Mouse (Mus musculus) gastrocnemius, postnatal 14 days (tissue): ENCODE results near the gene Slc26a3. TPM values are rescaled to one million over a fixed set of nuclear protein-coding genes. Genes with fewer than 3 reads are reported as not detected.
"Not testable (repeated sequence)": the region's sequence is repeated elsewhere in the genome, so short reads cannot be mapped to it uniquely, and the experiment has no call there.

Source experiments
- DNase-seq: peaks from one replicate; pipeline ENCODE4 v3.0.0; 2021; ENCODE audit warnings: mixed read lengths
- intact Hi-C: fragments of 180-260 bp; cut with DNase I; formaldehyde crosslinking; loops from one replicate; pipeline ENCODE4 v1.15.1; 2025; ENCODE audit warnings: low total_unique reads
- total RNA-seq, 2 experiments: library from RNA; stranded (reverse); gene quantifications; 2 replicates each; pipeline ENCODE4 v1.2.3; 2021

Slc26a3 gene
- total RNA-seq, 2 experiments from 2014 or later, result not detected

DNA sequence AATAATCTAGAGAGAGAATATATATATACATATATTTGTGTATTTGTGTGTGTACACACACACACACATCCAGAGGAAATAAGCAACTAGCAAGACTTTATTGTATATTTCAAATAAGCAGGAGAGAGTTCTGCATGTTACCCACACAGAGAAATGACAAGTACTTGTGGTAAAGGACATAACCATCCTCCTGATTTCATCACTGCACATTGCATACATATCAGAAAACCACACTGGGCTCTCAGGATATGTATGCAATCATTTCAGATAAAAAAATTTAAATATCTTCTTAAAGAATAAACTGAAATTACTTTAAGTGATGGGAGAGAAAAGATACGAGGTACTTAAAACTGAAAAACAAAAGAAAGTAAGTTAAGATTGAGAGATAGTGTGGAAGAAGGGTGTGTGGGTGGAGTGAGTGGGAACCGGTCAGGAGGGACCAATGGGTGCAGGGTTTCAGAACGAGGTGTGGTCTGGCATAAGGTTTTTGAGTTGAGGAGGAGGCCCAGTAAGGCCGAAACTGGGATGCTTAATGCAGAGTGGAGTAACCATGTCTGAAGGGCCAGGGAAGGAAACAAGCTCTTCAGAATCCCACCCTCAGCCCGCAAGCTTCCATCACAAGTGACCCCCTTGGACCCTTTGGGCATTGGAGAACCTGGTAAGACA lies 14.0 kb downstream of the Slc26a3 start:
- intact Hi-C loops, result no loop called here
- DNase-seq, result no peak

DNA sequence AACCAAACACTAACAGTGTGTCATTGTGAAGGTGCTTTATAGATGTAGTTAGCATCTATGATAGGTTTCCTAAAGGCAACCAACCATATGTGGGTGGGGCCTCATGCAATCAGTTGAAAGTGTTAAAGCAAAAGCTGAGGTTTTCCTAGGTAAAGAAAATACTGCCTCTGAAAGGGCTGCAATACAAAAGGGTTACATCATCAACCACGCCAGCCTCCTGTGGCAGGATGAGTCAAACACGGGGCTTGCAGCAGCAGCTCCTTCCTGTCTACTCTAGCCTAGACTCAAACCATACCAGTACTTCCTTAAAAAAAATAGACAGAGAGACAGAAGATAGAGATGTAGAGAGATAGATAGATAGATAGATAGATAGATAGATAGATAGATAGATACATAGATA lies 25.3 kb downstream of the Slc26a3 start:
- intact Hi-C loops, result no loop called here
- DNase-seq, result no peak

DNA sequence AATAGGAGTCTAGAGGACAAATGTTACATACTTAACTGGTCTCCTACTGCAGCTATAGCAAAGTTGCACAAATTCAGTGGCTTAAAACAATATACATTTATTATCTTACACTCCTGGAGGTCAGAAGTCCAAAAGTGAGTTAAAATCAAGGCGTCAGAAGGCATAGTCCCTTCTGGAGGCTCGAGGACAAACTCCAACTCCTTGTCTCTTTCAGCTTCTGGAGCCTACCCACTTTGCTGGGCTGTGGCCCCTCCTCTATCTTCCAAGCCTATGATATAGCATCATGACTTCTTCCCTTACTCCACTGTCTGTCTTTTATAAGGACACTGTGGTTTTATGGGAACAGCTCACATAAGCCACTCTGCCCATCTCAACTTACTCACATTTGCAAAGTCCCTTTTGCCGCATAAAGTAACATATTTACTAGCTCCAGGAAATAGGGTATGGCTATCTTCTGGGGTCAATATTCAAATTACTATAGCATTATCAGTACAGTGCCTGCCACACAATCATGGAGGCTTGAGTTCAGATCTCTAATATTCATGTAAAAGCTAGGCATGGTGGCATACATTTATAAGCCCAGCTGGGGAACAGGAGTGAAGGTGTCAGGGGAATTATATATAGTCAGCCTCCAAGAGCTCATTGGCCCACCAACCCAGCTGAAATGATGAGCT lies 31.4 kb downstream of the Slc26a3 start:
- DNase-seq, result no peak
- intact Hi-C loops, result no loop called here

DNA sequence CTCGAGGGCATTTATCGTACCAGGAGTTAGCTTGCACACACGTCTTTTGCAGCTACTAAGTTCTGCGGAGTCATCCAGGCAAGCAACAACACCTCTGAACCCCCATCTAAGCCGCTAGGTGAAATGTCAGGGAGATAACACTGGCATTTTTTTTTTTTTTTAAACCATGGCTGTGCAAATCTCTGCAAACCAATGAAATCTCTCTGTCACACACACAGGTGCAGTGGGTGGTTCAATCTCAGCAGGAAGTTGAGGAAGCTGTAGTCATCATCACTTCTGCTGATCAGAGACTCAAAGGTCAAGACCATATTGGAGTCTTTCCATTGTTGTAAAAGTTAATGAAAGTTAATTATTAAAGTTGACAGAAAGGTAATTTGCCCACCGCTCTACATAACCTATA lies 47.1 kb downstream of the Slc26a3 start:
- DNase-seq, result no peak

GRCm38 (mm10) chr12:31439612-31440011 lies 48.9 kb downstream of the Slc26a3 start:
- DNase-seq, result no peak
- intact Hi-C loops, result no loop called here

More for the DNA sequence above, 47.1 kb downstream of the Slc26a3 start:
- intact Hi-C loops, result no loop called here

DNA sequence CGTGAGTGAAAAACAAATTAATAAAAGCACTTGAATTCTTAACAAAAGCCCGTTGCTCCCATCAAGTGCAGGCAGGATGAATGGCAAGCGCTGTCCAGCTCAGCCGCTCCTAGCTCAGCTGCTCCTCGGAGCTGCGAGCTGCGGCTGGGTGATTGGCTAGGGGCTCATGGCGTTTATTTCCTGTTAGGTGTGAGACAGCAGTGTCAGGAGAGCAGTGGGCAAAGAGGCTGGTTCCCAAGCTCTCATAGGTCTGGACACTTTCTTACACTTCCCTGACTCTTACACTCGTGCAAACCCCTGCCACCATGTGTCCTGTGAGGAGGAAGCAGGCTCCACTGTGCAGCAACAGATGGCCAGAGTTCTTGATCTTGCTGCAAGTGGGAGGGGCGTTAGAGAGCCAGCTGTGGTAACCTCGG lies 53.5 kb downstream of the Slc26a3 start:
- intact Hi-C loops, result no loop called here
- peak; percentile 7 for DNase-seq

- intact Hi-C loops, result no loop called here
These were observed 54.2 kb downstream of the Slc26a3 start for GRCm38 (mm10) chr12:31444827-31445226.

GRCm38 (mm10) chr12:31449341-31449740 lies 58.7 kb downstream of the Slc26a3 start:
- no peak for DNase-seq
- intact Hi-C loops, result no loop called here

More at GRCm38 (mm10) chr12:31444827-31445226, 54.2 kb downstream of the Slc26a3 start:
- no peak for DNase-seq

GRCm38 (mm10) chr12:31456271-31456670 lies 65.6 kb downstream of the Slc26a3 start:
- DNase-seq, result no peak
- intact Hi-C loops, result no loop called here

DNA sequence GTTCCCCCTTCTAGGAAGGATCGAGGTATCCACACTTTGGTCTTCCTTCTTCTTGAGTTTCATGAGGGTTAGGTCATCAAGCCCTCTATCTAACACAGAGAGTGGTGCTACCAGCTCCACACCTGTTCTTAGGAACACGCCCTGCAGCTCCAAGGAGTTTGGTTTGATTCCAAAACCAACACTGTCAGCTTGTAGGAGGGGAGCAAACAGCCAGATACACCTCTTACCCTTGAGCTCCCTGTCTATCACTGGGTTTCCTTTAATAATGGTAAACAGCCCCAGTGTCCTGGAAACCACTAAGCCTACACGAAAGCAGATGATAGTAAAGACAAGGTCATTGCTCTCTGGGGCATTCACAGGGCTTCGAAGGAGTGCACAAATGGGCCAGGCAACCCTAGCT lies 67.8 kb downstream of the Slc26a3 start:
- DNase-seq, result no peak
- intact Hi-C loops, result no loop called here

DNA sequence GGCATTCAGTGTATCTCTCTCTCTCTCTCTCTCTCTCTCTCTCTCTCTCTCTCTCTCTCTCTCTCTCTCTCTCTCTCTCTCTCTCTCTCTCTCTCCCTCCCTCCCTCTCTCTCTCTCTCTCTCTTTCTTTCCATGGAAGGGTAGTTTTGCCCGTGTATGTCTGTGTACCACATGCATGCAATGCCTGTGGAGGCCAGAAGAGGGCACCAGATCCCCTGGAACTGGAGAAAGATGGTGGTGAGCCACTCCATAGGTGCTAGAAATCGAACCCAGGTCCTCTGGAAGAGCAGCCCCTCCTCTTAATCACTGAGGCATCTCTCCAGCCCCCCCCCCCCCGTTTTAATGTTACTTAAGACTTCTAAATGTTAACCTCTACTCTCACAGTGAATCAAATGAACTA lies 69.6 kb downstream of the Slc26a3 start:
- intact Hi-C loops, DNase-seq: not testable (repeated sequence)

GRCm38 (mm10) chr12:31461371-31461770 lies 70.7 kb downstream of the Slc26a3 start:
- intact Hi-C loops, result no loop called here

GRCm38 (mm10) chr12:31462615-31463014 lies 71.9 kb downstream of the Slc26a3 start:
- no peak for DNase-seq
- intact Hi-C loops, result no loop called here

More at GRCm38 (mm10) chr12:31461371-31461770, 70.7 kb downstream of the Slc26a3 start:
- no peak for DNase-seq

DNA sequence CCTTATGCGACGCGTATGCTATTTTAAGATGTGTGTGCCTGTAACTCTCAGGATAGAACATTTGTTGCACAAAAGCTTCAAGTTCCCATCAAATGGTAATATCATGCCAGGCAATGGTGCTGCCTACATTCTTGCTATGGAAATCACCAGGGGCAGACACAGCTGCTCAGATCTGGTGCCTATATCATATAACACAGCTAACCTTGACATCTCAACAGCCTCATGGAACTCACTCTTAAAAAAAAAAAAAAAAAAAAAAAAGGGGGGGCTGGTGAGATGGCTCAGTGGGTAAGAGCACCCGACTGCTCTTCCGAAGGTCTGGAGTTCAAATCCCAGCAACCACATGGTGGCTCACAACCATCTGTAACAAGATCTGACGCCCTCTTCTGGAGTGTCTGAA lies 87.5 kb downstream of the Slc26a3 start:
- intact Hi-C loops, DNase-seq: not testable (repeated sequence)

- peak; percentile 35 for DNase-seq
- intact Hi-C loops, result no loop called here
These were observed 95.8 kb downstream of the Slc26a3 start for GRCm38 (mm10) chr12:31486431-31486830.

DNA sequence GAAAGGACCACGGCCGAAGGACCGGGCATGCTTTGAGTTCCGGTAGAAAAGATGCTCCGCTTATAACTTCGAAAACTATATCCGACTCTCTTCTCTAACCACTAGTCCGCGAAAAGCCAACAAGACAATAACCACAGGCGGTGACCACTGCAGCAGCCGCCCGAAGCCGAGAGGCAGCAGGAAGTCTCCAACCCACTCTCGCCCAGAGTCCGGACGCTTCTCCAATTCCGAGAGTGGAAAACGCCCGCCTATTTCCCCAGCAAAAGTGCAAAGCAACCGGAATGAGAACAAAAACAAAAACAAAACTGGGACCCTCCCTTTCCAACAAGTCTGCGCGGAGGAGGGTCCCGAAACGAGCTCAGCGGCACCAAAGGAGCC lies 108.3 kb downstream of the Slc26a3 start:
- DNase-seq, result no peak
- intact Hi-C loops, result no loop called here

DNA sequence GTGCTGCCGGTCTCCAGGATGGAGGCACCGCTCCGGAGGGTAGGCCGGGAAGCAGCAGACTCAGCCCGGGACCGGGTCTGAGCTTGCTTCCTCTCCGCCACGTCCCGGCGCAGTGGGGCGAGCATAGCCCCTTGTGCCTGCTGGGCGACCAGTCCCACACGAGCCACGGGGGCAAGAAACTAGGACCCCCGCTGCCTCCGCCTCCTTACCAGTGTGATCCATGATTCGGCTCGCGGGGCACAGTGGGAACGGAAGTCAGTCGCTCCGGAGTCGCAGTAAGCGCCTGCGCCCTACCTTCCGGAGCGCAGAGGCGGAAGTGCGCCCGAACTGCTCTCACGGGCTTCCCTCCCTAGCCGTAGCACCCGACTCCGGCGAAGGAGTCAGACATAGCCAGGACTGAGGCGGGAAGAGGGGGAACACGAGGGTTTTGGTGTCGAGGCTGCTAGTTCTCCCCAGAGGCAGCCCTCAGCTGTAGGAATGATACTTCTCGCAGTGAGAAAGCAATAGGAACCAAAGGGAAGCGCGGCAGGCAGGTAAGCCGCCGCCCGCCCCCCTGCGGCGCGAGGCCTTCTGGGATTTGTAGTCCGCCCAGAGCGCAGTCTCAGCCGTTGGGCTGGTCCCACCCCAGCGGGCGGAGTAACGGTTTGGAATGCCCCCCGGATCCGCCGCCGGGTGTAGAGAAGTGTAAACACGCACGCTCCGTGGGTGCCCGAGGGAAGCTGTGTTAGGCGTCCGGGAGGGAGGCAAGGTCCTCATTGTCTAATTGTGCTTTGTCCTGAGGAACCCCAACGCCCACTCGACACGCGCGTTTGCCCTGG lies 108.9 kb downstream of the Slc26a3 start, which contains the start of gene Cbll1:
Gene Cbll1 (minus strand): TSS at position 303 of the 818 bp plus-strand sequence.
- intact Hi-C loops, result loop anchor here (10.0 kb wide), 3 partner anchors 155 to 425 kb away; partner anchors contain the start of genes Cog5, Dus4l and Gpr22
- DNase-seq, result peak; percentile 96

- intact Hi-C loops, result loop anchor here (10.0 kb wide), 3 partner anchors 155 to 425 kb away; partner anchors contain the start of genes Cog5, Dus4l and Gpr22
- no peak for DNase-seq
These were observed 109.5 kb downstream of the Slc26a3 start for GRCm38 (mm10) chr12:31500196-31500595.

GRCm38 (mm10) chr12:31501266-31501665 lies 110.6 kb downstream of the Slc26a3 start:
- DNase-seq, result no peak
- intact Hi-C loops, result loop anchor here (10.0 kb wide), 3 partner anchors 154 to 424 kb away; partner anchors contain the start of genes Cog5, Dus4l and Gpr22

GRCm38 (mm10) chr12:31503211-31503610 lies 112.5 kb downstream of the Slc26a3 start:
- intact Hi-C loops, result loop anchor here (10.0 kb wide), 3 partner anchors 152 to 422 kb away; partner anchors contain the start of genes Cog5, Dus4l and Gpr22

More at GRCm38 (mm10) chr12:31503211-31503610, 112.5 kb downstream of the Slc26a3 start:
- DNase-seq, result no peak
